Mouse (Mus musculus) adipocyte (in vitro differentiated cells): Measurements from ENCODE around the gene Aurka.

ENCODE experiments used
- DNase-seq: peaks from one replicate; pipeline ENCODE4 v3.0.0-alpha.2; 2016; ENCODE audit warnings: low spot score

The Aurka gene

GRCm38 (mm10) chr2:172381341-172381740 lies 11.0 kb upstream of the Aurka start:
- no peak for DNase-seq

DNA sequence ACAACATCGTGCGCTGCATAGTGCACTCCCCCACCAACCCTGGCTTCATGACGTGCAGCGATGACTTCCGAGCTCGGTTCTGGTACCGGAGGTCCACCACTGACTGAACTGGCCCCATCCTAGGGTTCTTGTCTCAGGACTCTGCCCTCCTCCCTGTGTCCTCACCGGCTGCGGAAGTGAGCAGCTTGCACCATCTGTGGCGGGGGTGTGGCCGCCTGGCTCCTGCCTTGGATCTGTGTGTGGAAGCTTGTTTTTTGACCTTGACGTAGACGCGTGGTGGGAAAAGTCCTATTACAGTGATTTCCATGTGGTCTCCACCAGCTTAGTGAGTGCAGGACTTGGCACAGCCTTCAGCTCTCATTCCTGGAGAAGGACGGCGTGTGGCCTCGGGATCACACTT lies 10.2 kb upstream of the Aurka start:
- no peak for DNase-seq

- peak; percentile 67 for DNase-seq
These were observed 8.0 kb upstream of the Aurka start for GRCm38 (mm10) chr2:172378332-172378731.

GRCm38 (mm10) chr2:172376999-172377515 lies 6.7 kb upstream of the Aurka start:
- no peak for DNase-seq

DNA sequence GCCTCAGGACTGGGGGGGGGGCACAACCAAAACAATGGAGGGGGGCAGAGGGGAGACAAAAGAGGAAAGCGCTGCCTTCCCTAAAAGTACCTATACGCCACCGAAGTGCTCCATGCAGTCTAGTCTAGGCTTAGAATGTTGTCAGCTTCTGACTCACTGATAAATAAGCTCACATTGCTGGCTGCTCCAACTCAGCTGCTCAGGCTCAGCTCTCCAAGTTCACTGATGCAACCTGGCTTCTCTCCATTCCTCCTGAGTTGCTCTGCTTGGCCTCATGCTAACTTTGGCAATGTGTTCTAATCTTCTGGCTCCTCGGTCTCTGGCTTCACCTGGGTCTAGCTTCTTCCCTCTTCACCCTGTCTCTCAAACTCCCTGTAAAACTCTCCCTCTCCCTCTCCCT lies 6.2 kb upstream of the Aurka start:
- DNase-seq = peak; percentile 58

DNA sequence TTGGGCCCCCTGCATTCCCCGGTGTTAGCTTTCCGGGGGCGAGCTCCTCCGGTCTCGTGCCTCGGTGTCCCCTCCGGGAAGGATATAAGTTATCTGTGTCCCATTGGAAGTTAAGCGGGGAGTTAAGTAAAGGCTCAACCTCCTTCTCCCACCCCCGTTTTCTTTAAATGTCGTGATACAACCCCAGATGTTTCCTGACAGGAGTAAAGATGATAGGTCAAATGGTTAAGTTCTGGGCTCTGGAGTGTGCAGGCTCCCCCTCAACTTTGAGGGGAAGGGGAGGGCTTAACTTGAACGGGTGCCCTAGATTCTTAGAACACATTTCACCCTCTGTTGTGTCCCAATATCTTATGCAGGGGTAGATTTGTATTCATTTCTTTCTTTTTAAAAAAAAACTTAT lies 923 bp upstream of the Aurka start:
- peak; percentile 29 for DNase-seq

- no peak for DNase-seq
These were observed 7.2 kb downstream of the Aurka start for GRCm38 (mm10) chr2:172363176-172363575.

GRCm38 (mm10) chr2:172355833-172356232 lies 14.5 kb downstream of the Aurka start:
- DNase-seq = no peak

DNA sequence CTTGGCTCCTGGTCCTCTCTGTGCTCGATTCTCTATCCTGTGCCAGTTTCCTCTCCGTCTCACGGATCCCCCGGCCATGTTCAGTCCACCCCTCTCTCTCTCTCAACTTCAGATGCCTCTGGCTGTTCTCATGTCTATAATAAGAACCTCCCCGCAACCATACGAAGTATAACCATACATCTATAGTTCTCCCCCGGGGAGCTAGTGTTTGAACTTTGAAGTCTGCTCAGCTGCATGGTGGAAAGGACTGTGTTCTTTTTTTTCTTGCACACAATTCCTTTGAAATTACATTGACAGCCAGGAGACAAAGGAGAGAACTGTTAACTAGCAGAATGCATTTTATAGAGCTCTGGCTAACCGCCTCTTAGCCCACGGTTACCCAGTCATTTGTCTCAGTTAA lies 15.6 kb downstream of the Aurka start:
- DNase-seq = no peak

- no peak for DNase-seq
These were observed 17.1 kb downstream of the Aurka start for GRCm38 (mm10) chr2:172353218-172353617.

DNA sequence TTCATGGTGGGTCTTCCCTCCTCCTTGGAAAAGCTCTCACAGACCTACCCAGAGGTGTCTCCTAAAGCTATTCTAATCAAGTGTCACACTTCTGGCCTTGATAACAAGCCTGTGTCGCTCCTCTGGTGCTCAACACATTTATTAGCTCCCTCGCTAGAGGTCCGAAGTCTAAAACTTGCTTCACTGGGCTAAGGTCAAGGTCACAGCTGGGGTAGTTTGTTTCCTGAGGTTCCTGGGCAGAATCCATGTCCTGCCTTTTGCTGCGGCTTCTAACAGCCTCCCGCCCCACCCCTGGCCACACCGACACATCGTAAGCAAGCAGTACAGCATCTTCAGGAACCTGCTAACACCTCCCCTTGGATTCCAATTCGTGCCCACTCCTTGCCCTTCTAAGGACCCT lies 19.6 kb downstream of the Aurka start:
- no peak for DNase-seq

DNA sequence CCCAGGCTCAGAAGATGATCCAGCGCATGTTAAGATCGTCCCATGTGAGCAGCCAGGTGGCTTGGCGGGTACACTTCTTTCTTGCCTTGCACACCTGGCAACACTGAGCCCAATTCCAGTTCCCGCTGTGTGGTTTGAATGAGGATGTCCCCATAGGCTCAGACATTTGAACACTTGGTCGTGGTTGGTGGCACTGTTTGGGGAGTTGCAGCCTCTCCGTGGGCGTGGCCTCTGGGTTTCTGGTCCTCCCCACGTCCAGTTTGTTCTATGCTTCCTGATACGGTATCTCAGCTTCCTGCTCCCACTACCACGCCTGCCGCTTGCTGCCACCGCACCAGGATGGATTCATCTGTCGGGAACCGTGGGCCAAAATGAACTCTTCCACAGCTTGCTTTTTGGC lies 20.6 kb downstream of the Aurka start:
- no peak for DNase-seq

- DNase-seq = peak; percentile 82
These were observed 21.9 kb downstream of the Aurka start for GRCm38 (mm10) chr2:172348297-172348950.

GRCm38 (mm10) chr2:172346933-172347611 lies 23.3 kb downstream of the Aurka start:
- DNase-seq = no peak

- DNase-seq = peak; percentile 50
These were observed 24.1 kb downstream of the Aurka start for GRCm38 (mm10) chr2:172346034-172346929.

GRCm38 (mm10) chr2:172345258-172345738 lies 25.0 kb downstream of the Aurka start, which contains the start of gene Fam210b:
Fam210b (plus strand) TSS chr2:172345565.
- peak; percentile 99 for DNase-seq

GRCm38 (mm10) chr2:172344669-172345068 lies 25.7 kb downstream of the Aurka start:
- DNase-seq = no peak

DNA sequence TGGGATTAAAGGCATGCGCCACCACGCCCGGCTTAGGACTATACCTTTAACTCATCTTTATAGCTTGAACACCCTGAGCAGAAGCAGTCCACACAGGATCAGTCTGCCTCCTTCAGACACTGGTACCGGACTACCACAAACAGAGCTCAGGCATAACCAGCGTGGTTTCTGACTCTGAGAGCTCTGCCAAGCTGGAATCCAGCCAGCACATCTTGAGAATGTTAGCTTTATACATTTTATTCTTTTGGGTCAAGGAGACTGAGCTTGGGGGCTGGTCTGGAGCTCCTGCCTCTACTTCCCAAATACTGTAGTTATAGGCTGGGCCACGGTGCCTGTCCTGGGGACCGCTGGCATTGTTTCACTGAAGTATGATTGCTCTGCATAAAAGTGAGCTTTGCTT lies 26.6 kb downstream of the Aurka start:
- no peak for DNase-seq

DNA sequence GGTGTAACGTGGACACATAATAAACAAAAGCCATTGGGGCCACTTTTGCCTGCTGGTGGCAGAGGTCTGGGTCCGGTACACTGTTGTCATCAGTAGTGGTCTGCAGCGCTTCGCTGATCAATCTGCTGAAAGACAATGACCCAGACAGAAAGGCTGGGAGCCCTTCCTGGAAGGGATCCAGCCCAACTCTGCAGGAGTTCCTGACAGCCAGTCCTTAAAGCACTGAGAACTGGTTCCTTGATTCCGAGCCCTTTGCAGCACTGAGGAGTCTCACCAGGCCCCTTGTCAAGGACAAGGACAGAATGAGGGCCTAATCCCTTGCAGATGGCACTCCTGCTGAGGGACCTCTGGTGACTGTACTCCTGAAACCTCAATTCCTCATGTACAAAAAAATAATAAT lies 28.7 kb downstream of the Aurka start:
- DNase-seq = no peak

GRCm38 (mm10) chr2:172340936-172341335 lies 29.4 kb downstream of the Aurka start:
- no peak for DNase-seq

DNA sequence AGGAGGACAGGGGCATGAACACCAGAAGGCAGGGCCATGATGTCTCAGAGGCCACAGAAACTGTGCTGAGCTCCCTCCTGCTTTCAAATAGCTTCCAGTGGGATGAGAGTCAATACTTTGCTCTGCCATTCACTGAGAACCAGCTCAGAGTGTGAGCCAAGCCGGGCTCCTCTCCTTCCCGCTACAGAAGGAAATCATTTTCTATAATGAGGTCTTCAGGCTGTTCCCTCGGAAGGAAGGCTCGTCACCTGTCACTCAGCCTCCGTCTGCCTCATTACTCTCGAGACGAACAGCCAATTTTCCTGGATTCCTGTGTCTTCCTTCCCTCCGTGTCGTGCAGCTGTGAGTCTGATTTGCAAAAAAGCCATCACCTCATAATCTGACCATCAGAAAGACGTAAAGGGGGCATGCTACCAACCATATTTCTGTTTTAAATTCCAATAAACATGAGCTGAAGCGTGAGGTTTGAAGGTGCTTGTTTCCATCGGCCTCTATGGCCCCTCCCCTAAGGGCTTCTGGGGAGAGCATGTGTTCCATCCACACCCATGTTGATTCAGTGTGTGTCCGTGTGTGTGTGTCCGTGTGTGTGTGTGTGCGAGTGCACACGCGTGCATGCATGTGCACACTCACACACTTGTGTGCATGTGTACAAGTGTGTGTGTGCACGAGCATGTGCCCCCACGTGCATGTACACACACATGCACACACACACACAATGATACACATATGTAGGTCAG lies 32.0 kb downstream of the Aurka start:
- DNase-seq = no peak

- peak; percentile 40 for DNase-seq
These were observed 41.2 kb downstream of the Aurka start for GRCm38 (mm10) chr2:172329179-172329578.
